Mouse (Mus musculus): ENCODE measurements at regions not wholly inside any gene's neighbourhood (a gene's known extent, or its start where the extent isn't known, plus 50 kb on each side); places are given as distances from the start of the nearest gene placed in this dataset.

GRCm38 (mm10) chr2:169494503-169495311 lies 92.8 kb downstream of the Gm11011 start:
- TF ChIP-seq POLR2A (IDR thresholded peaks at IDR 0.05; ENCODE audit: control insufficient read depth, extremely low read depth, insufficient read depth, low read length, poor library complexity): no peak
- TF ChIP-seq CTCF (IDR thresholded peaks at IDR 0.05; ENCODE audit: borderline replicate concordance, control insufficient read depth, extremely low read depth, insufficient read depth, low read length, poor library complexity): no peak

Measured in thymus, adult 2 months (tissue).